Mouse (Mus musculus): ENCODE data around the gene Aire.

Gene Aire

DNA sequence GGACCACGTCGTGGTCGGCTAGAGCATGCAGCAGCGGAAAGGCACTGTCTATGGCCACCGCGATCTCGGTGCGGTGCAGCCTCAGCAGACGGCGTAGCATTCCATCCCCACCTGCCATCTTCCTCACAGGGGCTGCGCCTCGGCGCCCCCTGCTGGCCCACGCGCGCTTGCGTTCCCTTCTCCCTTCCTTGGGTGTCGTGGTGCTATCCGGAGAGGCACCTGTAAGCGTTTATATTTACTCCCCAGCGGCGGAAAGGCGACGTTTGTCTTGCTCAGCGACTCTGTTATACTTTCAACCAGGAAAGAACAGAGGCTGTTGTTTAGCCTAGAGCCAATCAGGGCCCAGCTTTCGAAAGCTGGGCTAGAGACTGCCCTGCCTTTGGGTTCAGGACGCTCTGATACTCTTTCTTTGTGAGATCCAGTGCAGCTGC lies at the start of gene Aire:
Gene Aire, minus strand, starts transcription at position 205 of the 431 bp plus-strand sequence.
- peak; percentile 64 for DNase-seq (ENCODE audit: low spot score)

DNA sequence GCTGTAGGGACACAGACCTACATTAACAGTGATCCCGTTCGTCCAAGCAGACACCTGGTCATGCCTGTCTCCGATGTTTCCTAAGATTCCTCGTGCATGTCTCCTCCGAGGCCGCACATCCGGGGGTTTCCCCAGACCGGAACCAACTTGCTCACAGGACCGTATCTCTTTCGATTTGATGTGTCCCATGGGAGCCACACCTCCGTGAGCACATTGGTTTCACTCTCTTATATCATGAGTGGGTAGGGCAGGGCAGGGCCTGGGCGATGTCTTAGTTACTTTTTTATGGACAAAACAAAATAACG lies 49.3 kb upstream of the Aire start:
- DNase-seq (ENCODE audit: low spot score), result no peak

- peak; percentile 32 for DNase-seq (ENCODE audit: low spot score)
These were observed 48.7 kb upstream of the Aire start for GRCm38 (mm10) chr10:78091865-78092724.

DNA sequence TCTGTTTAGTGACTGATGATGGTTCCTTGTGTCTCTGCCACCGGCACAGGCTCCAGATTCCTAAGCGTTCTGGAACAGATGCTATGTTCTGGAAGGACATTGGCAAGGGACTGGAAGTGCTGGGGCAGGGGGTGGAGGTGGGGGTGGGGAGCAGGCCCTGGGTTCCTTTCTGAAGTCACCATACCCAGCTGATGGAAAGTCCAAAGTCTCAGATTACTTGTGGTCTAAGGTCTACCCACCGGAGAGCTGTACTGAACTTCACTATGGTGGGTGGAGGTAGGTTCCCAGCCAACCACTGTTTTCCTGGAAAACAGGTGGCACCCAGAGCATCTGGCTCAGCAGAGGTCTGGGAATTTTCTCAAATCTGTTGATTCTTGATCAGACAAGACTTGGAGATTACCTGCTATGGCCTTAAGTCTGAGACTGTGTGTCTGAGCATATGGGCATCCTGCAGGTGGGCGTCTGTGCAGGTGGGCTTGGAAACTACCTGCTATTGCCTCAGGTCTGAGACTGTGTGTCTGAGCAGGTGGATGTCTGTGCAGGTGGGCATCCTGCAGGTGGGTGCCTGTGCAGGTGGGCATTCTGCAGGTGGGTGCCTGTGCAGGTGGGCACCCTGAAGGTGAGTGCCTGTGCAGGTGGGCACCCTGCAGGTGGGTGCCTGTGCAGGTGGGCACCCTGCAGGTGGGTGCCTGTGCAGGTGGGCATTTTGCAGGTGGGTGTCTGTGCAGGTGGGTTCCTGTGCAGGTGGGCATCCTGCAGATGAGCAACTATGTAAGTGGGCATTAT lies 47.5 kb upstream of the Aire start:
- no peak for DNase-seq (ENCODE audit: low spot score)

GRCm38 (mm10) chr10:78090246-78090645 lies 46.8 kb upstream of the Aire start:
- peak; percentile 30 for DNase-seq (ENCODE audit: low spot score)

- DNase-seq (ENCODE audit: low spot score), result no peak
These were observed 43.7 kb upstream of the Aire start for GRCm38 (mm10) chr10:78087101-78087511.

- no peak for DNase-seq (ENCODE audit: low spot score)
These were observed 43.1 kb upstream of the Aire start for GRCm38 (mm10) chr10:78086444-78087061.

GRCm38 (mm10) chr10:78085711-78086110 lies 42.3 kb upstream of the Aire start:
- DNase-seq (ENCODE audit: low spot score), result no peak

DNA sequence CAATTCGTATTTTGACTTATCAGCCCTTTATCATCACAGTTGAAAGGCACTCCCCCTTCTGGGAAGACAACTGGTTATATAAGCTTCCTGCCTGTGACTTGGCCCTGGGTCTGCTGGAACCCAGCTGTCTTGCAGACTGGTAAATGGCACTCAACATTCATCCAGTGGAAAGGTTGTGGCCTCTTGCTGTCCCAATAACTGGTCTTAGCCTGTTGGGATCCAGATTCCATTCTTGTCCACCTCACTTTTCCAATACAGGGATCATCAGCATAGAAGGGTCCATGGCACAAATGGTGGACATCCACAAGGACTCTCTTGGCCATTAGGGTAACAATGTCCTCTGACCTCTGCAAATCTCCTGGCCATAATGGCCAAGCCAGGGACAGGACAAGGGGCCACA lies 40.7 kb upstream of the Aire start:
- no peak for DNase-seq (ENCODE audit: low spot score)

DNA sequence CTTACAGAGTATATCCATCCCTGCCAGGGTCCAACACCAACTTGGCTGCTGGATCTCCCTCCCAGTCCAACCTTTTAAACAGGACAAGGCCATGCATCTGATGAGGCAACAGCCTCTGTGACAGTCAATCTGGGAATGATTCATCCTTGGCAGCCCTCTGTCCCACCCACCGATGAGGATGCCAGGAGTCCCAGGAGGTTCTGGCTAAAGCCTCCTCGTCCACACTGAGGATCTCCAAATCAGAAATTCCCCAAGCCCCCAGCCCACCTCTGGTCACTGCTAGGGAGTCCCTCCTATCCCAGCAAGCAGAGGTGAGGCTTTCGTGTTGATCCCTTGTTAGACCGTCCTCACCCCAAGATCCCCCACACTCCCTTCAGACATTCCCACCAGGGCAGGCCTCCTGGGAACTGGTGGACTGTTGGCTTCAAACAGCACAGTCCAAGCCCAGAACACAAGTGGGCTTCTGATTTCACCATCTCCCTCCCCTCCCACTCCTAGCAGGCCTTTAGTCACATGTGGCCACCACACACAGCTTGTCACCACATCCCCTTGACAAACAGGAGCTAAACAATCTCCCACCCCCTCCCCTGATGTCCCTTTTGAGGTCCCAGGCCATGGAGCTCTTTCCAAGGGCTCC lies 36.7 kb upstream of the Aire start:
- DNase-seq (ENCODE audit: low spot score), result peak; percentile 32

- no peak for DNase-seq (ENCODE audit: low spot score)
These were observed 34.9 kb upstream of the Aire start for GRCm38 (mm10) chr10:78078276-78078675.

DNA sequence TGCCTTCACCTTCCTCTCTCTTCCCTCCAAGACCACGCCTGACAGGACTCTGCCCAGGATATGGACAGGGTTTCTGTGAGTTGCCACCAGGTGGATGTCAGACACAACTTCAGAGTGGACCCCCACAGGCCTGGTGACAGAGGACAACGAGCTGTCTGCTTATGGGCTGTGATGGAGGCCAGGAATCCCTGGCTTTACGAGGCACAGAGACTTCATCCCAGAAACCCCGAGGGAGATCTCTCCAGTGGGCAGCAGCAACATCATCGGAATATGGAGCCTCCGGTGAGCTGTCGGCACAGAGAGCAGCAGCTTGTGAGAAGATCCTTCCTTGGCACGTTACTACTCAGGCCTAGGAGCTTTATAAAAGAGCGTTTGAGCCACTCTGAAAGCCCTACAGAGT lies 34.5 kb upstream of the Aire start:
- DNase-seq (ENCODE audit: low spot score), result no peak

DNA sequence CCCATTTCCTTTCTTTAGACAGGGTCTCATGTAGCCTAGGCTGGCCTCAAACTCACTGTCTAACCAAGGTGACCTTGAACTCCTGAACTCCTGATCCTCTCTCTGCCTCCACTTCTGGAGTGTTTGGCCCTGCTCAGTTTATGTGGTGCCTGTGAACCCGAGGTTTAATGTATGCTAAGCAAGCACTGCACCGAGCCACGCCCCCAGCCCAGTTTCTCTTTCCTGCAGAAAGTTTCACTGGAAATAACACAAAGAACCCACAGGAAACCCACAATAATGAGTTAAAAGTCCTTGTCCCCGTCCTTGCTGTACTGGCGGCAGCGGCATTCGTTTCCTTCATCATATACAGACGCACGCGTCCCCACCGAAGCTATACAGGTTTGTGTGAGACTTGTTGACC lies 31.6 kb upstream of the Aire start:
- no peak for DNase-seq (ENCODE audit: low spot score)

GRCm38 (mm10) chr10:78074151-78074550 lies 30.7 kb upstream of the Aire start:
- no peak for DNase-seq (ENCODE audit: low spot score)

DNA sequence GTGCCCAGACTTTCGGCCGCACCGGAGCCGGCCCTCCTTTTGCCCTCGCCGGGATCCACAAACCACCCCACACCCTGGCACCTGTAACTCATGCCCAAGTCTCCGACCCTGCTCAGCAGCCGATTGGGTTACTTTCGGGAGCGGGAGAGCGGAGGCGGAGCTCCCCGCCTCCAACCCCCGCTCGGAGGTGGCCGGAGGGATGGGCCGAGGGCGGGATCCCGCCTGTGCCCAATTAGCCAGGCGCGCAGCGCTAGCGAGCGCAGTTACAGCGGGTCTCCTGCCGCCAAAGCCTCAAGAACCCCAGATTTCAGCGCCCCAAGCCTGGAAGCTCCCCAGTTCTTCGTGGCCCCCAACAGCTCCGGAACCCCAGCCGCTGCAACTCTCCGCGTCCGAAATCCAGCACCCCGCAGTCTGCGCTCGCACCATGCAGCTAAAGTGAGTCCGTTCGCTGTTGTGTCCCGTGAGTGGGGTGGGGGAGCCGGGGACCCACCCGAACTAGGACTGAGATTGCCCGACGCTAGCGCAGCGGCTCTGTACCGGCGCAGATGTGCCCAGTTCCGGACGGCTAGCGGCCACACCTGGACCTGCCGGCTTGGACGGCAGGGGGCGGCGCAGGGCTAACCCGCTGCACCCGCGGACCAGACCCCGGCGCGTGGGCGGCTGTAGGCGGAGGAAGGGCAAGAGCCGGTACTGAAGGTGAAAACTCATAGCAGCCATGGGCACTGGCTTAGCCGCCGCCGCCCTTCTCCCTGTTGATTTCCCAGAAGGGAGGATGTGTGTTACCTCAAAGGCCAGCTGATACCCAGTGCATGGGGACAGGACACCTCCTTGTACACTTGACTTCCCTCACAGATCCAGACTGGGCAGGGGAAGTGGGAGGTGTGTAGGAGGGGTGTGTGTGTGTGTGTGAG lies 25.9 kb upstream of the Aire start, which contains the start of gene Icosl:
Gene Icosl, plus strand, starts transcription at position 202 of the 911 bp plus-strand sequence.
- peak; percentile 86 for DNase-seq (ENCODE audit: low spot score)

GRCm38 (mm10) chr10:78068541-78068940 lies 25.1 kb upstream of the Aire start:
- no peak for DNase-seq (ENCODE audit: low spot score)

DNA sequence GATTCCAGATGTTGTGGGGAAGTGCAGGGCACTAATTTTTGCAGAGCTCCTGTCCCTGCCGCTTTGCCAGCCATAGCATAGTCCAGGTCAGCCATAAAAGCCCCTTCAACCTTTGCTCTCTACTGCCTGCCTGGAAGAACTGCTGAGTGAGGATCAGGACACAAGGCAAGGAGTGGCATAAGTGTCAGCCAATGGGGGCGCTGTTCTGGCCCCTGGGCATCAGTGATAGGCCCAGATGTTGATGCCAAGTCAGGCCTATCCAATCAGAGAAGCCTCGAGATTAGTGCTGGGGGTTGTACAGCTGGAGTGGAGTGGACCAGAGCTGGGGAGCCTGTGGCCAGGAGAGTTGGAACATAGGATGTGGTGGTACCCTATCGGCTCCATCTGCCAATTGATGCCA lies 23.8 kb upstream of the Aire start:
- no peak for DNase-seq (ENCODE audit: low spot score)

GRCm38 (mm10) chr10:78063122-78063521 lies 19.7 kb upstream of the Aire start:
- no peak for DNase-seq (ENCODE audit: low spot score)

DNA sequence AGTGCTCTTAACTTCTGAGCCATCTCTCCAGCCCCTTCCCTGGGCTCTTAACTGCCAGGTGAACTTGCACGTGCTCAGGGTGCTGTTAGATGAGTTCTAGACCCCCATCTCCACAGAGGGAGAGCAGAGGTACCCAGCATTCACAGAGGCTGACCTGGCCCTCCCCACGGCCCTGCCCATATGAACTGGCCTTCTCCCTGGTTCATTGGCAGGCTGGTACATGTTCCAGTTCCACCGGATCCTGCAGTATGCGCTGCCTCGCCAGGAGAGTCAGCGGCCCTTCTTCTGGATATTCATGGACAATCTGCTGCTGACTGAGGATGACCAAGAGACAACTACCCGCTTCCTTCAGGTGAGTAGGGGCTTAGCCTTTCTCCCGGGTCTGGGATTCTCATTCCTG lies 13.6 kb upstream of the Aire start:
- peak; percentile 64 for DNase-seq (ENCODE audit: low spot score)

DNA sequence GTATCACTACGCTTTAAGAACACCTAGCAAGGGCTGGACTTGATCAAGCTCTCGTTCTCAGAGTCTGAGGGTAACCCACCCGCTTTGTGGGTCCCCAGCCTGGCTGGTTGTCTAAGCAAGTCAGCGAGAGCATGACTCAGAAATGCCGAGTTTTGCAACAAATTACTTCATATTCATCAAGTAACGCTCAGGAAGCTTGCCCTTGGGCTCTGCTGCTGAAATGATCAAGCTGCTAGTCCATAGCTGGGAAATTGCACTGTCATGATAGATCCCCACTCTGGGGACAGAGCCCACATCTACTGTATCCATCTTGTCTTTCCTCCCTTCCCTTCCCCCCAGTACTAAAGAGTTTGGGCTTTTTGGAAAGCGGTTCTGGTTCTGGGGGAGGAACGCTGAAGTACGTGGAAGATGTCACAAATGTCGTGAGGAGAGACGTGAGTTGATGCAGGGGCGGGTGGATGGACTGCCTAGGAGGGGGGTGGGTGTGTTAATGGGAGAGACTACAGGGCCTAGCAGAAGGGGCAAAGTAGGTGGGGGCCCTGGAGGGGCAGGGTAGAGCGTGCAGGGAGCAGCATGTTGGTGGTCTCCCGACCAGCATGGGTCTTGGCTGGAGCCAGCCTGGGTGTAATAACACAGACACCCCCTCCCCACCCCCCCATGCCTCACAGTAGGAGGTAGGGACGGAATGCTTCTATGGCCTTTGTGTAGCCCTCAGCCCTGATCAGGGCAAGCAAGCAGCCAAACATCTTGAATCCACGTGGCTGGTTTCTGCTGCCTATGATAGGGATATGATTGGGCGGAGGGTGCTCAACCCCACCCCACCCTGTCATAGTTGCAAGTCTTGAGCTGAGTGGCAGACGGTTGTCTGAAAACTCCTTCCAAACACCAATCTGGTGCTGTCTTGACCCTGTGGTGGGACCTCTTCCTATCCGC lies 11.5 kb upstream of the Aire start:
- peak; percentile 49 for DNase-seq (ENCODE audit: low spot score)
